Mouse (Mus musculus) neural tube, embryonic 13.5 days (tissue): ENCODE measurements around the gene Grik4. TPM values are rescaled to one million over a fixed set of nuclear protein-coding genes. Genes with fewer than 3 reads are reported as not detected.

Source experiments
- ATAC-seq: fragments of 200-750 bp; cut with Nextera tagmentation; 2 replicates; pipeline ENCODE4 v1.8.0; 2017; ENCODE audit warnings: low read depth, mild to moderate bottlenecking, moderate TSS enrichment, moderate library complexity
- H3K27ac ChIP-seq: fragments of 300-500 bp; sonication (generic); replicated peaks from 2 replicates; pipeline ENCODE4 v1.5.1; 2015; ENCODE audit warnings: moderate library complexity, mild to moderate bottlenecking, inconsistent platforms
- H3K27me3 ChIP-seq: fragments of 300-500 bp; sonication (generic); 2 replicates; pipeline ENCODE4 v1.6.1; 2015; ENCODE audit warnings: mild to moderate bottlenecking, inconsistent platforms
- H3K36me3 ChIP-seq: fragments of 300-500 bp; sonication (generic); 2 replicates; pipeline ENCODE4 v1.6.1; 2015; ENCODE audit warnings: mild to moderate bottlenecking, inconsistent platforms
- H3K4me1 ChIP-seq: fragments of 300-500 bp; sonication (generic); replicated peaks from 2 replicates; pipeline ENCODE4 v1.6.1; 2015; ENCODE audit warnings: inconsistent platforms
- H3K4me2 ChIP-seq: fragments of 300-500 bp; sonication (generic); 2 replicates; pipeline ENCODE4 v1.6.1; 2015; ENCODE audit warnings: inconsistent platforms, mild to moderate bottlenecking, moderate library complexity
- H3K4me3 ChIP-seq: fragments of 300-500 bp; sonication (generic); 2 replicates; pipeline ENCODE4 v1.5.1; 2015; ENCODE audit warnings: mild to moderate bottlenecking, inconsistent platforms
- H3K9ac ChIP-seq: fragments of 300-500 bp; sonication (generic); 2 replicates; pipeline ENCODE4 v1.6.1; 2015; ENCODE audit warnings: moderate library complexity, mild to moderate bottlenecking, inconsistent platforms
- H3K9me3 ChIP-seq: fragments of 300-500 bp; sonication (generic); 2 replicates; pipeline ENCODE4 v1.6.1; 2016; ENCODE audit warnings: inconsistent platforms
- WGBS: fragments of 180-500 bp; shearing (Covaris S2); methylation state at CpG from one replicate; pipeline ENCODE4 v1.1.7; 2015; 5-methylcytosine and 5-hydroxymethylcytosine counted together
- polyA plus RNA-seq: library from polyadenylated mRNA; unstranded; fragments of >200 nt; fragmentation: Nextera tagmentation; extraction: Ambion mirVana; gene quantifications from 2 replicates; pipeline ENCODE4 v1.2.1, GENCODE M21; 2015

The Grik4 gene
- polyA plus RNA-seq, 1 experiment from 2014 or later, result 8.3 TPM

DNA sequence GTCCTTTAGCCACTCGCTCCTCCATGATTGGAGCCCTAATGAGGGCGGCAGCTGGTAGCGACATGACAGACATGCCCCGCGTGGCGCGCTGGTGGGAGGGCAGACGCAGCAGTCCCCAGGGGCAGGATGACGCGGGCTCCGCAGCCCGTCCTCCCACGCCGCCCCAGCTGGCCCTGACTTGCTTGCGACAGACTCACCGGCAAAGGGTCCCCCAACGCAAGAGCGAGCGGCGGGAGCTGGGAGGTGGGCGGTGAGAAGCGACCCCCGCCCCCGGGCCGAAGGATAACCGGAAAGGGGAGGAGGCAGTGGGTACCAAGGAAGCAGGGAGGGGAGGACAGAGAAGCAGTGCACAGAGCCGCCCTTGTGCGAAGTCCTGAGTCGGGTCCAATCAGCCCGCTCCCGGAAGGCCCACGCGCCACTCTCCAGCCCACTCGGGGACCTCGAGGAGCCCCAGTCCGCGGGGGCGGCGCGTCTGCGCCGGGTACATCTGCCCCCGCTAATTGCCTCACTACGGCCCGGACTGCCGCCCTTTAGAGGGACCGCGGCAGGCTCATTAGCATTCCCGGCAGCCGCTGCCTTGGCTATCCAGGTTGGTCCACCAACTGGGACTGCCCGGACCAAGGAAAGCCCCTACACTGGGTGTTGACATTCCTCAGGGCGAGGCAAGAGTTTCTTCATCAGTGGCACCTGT, 46.8 kb downstream of the Grik4 start:
- H3K4me2 ChIP-seq, result peak overlapping the region; percentile 97
- H3K4me1 ChIP-seq, result peaks cover 46% of the 10 kb centered on the region
- peak; percentile 78 for ATAC-seq
- peak overlapping the region; percentile 48 for H3K4me3 ChIP-seq
- H3K9me3 ChIP-seq, result no peaks in the 10 kb centered on the region
- WGBS, result under 1% methylated on average over 51 of the region's 52 CpGs
- peak overlapping the region; percentile 81 for H3K27ac ChIP-seq
- peak overlapping the region; percentile 75 for H3K9ac ChIP-seq
- no peaks in the 10 kb centered on the region for H3K36me3 ChIP-seq
- H3K27me3 ChIP-seq, result peaks cover 40% of the 10 kb centered on the region

DNA sequence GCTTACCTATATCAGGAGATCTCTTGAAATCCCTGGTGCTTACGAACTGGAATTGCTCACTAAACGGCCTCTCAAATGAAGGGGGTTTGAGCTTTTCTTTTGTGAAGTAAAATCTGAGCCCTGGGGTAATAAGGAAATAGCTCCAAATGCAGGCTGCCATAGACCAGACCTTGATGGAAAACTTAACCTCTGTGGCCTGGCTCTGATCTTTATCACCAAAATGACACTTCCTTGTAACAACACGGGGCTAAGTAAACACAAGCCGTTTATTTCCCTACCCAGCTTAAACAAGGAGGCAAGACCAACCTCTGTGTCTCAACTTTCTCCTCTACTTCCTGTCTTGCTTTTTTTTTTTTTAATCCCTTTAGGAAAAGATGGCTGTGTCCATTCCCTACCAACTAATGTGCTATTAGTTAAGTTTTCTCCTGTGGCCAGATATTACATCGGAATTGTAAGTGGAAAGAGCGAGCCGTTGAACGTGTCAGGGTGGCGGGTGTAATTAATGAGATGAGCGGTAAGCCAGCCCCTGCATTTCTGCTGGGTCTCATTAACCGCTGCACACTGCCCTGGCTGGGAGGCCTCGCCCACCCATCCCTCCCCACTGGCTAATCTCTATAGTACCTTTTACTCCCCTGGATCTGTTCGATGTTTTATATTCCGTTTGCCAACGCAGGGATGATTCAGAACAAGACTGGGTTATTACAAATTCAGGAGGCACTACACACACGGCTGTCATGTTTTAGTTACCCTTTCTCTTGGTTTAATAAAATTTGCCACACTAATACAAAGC, 47.7 kb downstream of the Grik4 start:
- no peak for ATAC-seq
- WGBS, result 5% methylated on average over 16 of the region's 16 CpGs
- peak overlapping the region; percentile 75 for H3K9ac ChIP-seq

DNA sequence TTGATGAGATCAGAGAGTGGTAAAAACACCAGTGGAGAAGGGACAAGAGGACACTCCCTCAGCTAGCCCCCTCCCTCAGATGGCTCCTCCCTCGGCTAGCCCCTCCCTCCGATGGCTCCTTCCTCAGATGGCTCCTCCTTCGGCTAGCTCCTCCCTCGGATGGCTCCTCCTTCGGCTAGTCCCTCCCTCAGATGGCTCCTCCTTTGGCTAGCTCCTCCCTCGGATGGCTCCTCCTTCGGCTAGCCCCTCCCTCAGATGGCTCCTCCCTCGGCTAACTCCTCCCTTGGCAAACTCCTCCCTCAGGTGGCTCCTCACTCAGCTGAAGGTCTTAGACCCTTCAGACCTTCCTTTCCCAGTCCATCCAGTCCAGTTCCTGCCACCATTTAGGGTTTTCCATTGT, 51.5 kb downstream of the Grik4 start:
- peaks cover 37% of the 10 kb centered on the region for H3K4me1 ChIP-seq

More for the DNA sequence above, 47.7 kb downstream of the Grik4 start:
- peak overlapping the region; percentile 48 for H3K4me3 ChIP-seq
- peak overlapping the region; percentile 97 for H3K4me2 ChIP-seq
- peaks cover 39% of the 10 kb centered on the region for H3K4me1 ChIP-seq
- no peaks in the 10 kb centered on the region for H3K9me3 ChIP-seq
- H3K27me3 ChIP-seq, result peaks cover 36% of the 10 kb centered on the region
- H3K36me3 ChIP-seq, result no peaks in the 10 kb centered on the region
- peak overlapping the region; percentile 81 for H3K27ac ChIP-seq

DNA sequence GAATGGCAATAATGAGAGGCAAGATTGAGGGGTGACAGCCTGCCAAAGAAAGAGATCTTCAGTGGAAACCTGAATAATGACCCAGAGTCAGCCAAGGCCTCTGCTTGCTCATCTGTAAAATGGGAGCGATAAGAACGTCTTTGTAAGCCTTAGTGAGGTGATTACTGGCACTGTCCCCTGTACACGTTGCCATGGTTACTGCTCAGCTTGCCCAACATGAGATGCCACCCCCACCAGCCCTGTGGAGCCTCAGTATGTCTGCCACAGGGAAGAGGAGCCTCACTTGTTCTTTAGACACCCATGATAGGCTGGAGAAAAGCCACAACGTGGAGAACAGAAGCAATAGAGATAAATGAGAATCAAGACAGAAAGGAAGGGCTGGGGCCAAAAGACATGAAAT, 56.4 kb downstream of the Grik4 start:
- ATAC-seq, result no peak
- Histone ChIP-seq H3K4me1 (peaks cover 47% of the 10 kb centered on the region), H3K27ac (no peak overlapping the region), H3K9me3 (no peaks in the 10 kb centered on the region), H3K27me3 (peaks cover 37% of the 10 kb centered on the region), H3K4me3 (no peak overlapping the region), H3K4me2 (no peak overlapping the region), H3K36me3 (no peaks in the 10 kb centered on the region), H3K9ac (no peak overlapping the region)
- 72% methylated on average over 4 of the region's 4 CpGs for WGBS

More for the DNA sequence above, 51.5 kb downstream of the Grik4 start:
- Histone ChIP-seq H3K36me3 (no peaks in the 10 kb centered on the region), H3K27me3 (peaks cover 29% of the 10 kb centered on the region), H3K27ac (no peak overlapping the region), H3K9me3 (no peaks in the 10 kb centered on the region), H3K4me2 (no peak overlapping the region), H3K4me3 (no peak overlapping the region), H3K9ac (no peak overlapping the region)
- 86% methylated on average over 8 of the region's 8 CpGs for WGBS
- no peak for ATAC-seq

DNA sequence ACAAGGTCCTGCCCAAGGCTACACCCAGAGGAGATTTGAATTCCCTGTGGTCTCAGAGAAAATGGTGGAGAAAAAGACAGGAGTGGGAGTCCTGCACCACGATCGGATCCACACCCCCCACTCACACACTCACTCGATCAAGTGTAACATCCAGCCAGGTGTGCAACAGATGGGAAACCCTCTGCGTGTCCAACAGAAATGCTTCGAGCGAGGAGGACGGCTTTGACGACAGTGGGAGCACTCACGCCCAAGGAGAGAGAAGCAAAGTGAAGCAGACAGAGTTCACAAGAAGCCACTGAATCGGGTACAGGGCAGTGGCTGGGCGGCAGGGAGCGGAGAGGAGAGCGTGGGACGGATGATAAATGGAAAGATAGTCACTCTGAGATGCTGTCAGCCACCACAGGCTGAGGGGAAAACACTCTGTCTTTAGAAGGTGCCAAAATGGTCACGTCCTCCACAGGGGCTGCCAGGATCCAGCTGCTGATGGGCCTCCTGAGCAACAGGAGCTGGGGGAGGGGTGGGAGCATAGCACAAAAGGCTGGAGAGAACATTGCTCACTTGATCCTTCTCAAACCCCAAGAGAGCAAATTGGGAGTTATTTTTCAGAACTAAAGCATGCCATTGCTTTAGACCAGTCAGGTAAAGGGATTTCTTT, 58.1 kb downstream of the Grik4 start:
- H3K27me3 ChIP-seq, result peaks cover 39% of the 10 kb centered on the region

DNA sequence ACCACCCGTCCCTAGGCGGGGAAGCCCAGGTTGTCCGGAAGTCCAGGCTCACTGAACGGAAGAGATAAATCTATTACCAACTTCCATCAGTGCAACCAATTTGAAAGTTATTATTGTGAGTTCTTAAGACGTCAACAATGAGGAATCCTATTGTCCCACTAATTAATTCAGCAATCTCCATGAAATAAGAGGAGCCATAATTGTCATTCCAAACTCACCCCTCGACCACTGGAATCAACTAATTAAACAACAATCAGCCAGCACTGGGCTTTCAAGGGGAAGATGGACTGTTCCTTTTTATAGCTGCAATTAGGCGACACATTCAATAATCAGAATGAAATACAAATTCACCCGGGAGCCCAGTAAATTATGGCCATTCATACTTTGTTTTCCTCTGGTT, 58.7 kb downstream of the Grik4 start:
- H3K9ac ChIP-seq, result no peak overlapping the region
- no peak for ATAC-seq
- H3K27ac ChIP-seq, result no peak overlapping the region
- H3K9me3 ChIP-seq, result no peaks in the 10 kb centered on the region
- H3K27me3 ChIP-seq, result peaks cover 43% of the 10 kb centered on the region
- H3K4me3 ChIP-seq, result no peak overlapping the region
- peaks cover 57% of the 10 kb centered on the region for H3K4me1 ChIP-seq
- 20% methylated on average over 8 of the region's 8 CpGs for whole genome bisulfite sequencing
- no peak overlapping the region for H3K4me2 ChIP-seq
- no peaks in the 10 kb centered on the region for H3K36me3 ChIP-seq

More for the DNA sequence above, 58.1 kb downstream of the Grik4 start:
- no peak overlapping the region for H3K4me2 ChIP-seq
- H3K9ac ChIP-seq, result no peak overlapping the region
- no peak overlapping the region for H3K27ac ChIP-seq
- peaks cover 57% of the 10 kb centered on the region for H3K4me1 ChIP-seq
- no peak for ATAC-seq
- no peaks in the 10 kb centered on the region for H3K9me3 ChIP-seq
- no peak overlapping the region for H3K4me3 ChIP-seq
- 40% methylated on average over 15 of the region's 15 CpGs for WGBS
- no peaks in the 10 kb centered on the region for H3K36me3 ChIP-seq

DNA sequence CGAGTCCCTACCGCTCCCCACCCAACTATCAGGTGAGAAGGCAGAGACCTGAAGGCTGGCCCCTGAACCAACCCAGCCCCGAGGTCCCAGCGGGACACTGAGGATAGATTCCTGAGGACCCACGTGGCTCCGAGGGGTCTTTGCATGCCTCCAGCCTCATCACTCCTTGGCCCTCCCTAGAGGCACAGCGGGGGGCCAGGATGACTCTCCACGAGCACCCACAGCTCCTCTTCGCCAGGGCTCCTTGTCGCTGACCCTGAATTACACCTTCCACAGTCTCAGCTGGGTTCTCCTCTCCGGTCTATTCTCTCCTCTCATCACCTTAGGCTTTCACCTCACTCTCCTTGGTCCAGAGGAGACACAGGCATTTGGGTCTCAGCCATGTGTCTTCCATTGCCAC, 59.2 kb downstream of the Grik4 start:
- 55% methylated on average over 11 of the region's 11 CpGs for WGBS
- ATAC-seq, result no peak

DNA sequence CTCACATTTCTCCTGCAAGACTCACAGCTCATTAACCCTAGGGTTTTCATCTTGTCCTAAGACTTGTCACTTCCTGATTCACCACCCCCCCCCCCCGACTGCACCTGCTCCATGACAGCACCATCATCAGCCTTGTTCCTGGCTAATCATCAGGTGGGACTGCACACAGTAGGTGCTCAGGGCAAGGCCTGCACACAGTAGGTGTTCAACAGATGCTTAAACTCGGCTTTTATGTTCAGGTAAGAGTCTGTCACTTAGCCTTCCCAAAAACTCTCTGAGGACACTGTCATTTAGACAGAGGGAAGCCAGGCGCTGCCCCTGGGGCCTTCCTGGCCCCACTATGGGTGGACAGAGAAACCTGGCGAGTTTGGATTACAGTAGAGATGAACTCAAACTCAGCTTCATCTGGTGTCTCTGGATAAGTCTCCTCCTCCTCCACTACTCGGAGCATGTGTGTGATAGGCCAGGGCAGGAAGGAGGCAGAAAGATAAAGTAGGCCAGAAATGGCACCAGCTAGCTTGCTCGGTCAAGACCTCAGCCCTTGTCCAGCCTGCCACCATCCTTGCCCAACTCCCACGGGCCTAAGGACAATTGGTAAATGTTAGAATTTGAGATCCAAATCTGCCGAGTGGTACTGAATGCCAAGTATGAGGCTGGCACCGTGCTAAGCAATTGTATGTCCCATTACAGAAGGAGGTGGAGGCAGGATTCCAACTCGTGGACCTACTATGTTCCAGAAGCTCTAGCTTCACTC, 61.1 kb downstream of the Grik4 start:
- 87% methylated on average over 10 of the region's 10 CpGs for WGBS
- no peak for ATAC-seq
- peaks cover 56% of the 10 kb centered on the region for H3K4me1 ChIP-seq

More for the DNA sequence above, 59.2 kb downstream of the Grik4 start:
- H3K4me1 ChIP-seq, result peaks cover 55% of the 10 kb centered on the region
- H3K27ac ChIP-seq, result no peak overlapping the region
- no peak overlapping the region for H3K4me3 ChIP-seq
- no peak overlapping the region for H3K9ac ChIP-seq
- H3K27me3 ChIP-seq, result peaks cover 46% of the 10 kb centered on the region
- no peaks in the 10 kb centered on the region for H3K9me3 ChIP-seq
- no peaks in the 10 kb centered on the region for H3K36me3 ChIP-seq
- H3K4me2 ChIP-seq, result no peak overlapping the region

DNA sequence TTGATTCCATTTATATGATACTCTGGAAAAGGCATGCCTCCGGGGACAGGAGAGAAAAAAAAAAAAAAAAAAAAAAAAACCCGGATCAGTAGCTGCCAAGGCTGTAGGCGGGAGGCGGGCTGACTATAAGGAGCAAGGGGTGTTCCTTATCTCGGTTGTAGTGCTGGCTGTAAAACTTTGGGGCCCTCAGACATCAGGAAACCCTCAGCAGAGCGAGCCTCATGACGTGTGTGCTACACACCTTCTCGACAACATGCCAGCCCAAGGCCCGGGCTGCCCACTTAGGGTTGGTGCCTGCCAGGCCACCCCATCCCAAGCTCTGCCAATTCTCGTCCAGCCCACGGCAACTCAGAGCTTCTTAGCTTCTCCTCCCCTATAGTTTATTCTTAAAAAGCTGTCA, 62.0 kb downstream of the Grik4 start:
- no peak overlapping the region for H3K27ac ChIP-seq
- 41% methylated on average over 11 of the region's 11 CpGs for WGBS
- no peaks in the 10 kb centered on the region for H3K36me3 ChIP-seq
- no peak overlapping the region for H3K4me3 ChIP-seq
- peaks cover 57% of the 10 kb centered on the region for H3K4me1 ChIP-seq
- no peak for ATAC-seq
- H3K9ac ChIP-seq, result no peak overlapping the region
- peaks cover 41% of the 10 kb centered on the region for H3K27me3 ChIP-seq
- H3K9me3 ChIP-seq, result no peaks in the 10 kb centered on the region
- no peak overlapping the region for H3K4me2 ChIP-seq

More for the DNA sequence above, 61.1 kb downstream of the Grik4 start:
- Histone ChIP-seq H3K9ac (no peak overlapping the region), H3K27me3 (peaks cover 48% of the 10 kb centered on the region), H3K27ac (no peak overlapping the region), H3K9me3 (no peaks in the 10 kb centered on the region), H3K4me3 (no peak overlapping the region), H3K4me2 (no peak overlapping the region), H3K36me3 (no peaks in the 10 kb centered on the region)

DNA sequence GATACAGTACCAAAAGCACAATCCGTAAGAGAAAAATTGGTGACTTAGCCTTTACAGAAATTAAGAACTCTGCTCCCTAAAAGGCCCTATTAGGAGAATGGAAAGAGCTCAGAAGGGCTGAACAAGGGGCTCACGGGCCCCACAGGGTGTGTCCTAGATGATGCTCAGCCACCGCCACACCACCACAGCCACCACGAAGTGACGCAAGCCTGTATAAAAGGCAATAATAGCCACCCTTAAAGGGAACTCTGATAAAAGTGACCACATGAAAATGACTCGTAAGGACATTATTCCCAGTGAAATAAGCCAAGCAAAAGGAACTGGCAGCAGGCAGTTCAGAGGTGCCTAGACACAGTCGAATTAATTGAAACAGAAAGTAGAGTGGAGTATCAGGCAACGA, 63.3 kb downstream of the Grik4 start:
- H3K4me2 ChIP-seq, result no peak overlapping the region
- H3K4me3 ChIP-seq, result no peak overlapping the region
- no peak for ATAC-seq
- H3K9ac ChIP-seq, result no peak overlapping the region
- H3K27me3 ChIP-seq, result peaks cover 36% of the 10 kb centered on the region
- no peak overlapping the region for H3K27ac ChIP-seq
- H3K9me3 ChIP-seq, result no peaks in the 10 kb centered on the region
- no peaks in the 10 kb centered on the region for H3K36me3 ChIP-seq
- H3K4me1 ChIP-seq, result peaks cover 52% of the 10 kb centered on the region
- WGBS, result 55% methylated on average over 8 of the region's 8 CpGs

DNA sequence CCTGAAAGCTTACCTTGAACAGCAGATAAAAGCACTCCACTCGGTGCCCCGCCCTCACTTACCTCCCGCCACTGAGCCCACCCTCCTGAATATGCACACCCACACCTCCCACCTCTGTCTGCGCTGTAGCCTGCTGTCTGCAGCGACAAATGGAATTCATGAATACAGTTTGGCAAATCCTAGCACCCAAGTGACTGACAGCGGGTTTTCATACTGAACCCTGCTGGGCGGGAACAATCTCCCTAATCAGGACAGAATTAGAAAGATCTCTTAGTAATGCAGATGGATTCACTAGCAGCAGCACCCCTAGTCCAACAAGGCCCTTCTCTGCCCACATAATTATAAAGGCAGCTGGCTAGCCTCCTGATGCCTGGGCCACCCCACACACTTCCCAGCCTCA, 65.9 kb downstream of the Grik4 start:
- H3K36me3 ChIP-seq, result no peaks in the 10 kb centered on the region
- 28% methylated on average over 7 of the region's 7 CpGs for WGBS
- peaks cover 28% of the 10 kb centered on the region for H3K4me1 ChIP-seq
- H3K9me3 ChIP-seq, result no peaks in the 10 kb centered on the region
- H3K27me3 ChIP-seq, result peaks cover 21% of the 10 kb centered on the region
- H3K4me3 ChIP-seq, result no peak overlapping the region
- H3K27ac ChIP-seq, result no peak overlapping the region
- H3K9ac ChIP-seq, result no peak overlapping the region
- no peak overlapping the region for H3K4me2 ChIP-seq
- ATAC-seq, result no peak
